Mouse (Mus musculus) heart, embryonic 13.5 days (tissue): ENCODE measurements around the gene Mylk2. TPM values are rescaled to one million over a fixed set of nuclear protein-coding genes. Genes with fewer than 3 reads are reported as not detected.

ENCODE experiments used
- ATAC-seq: fragments of 200-750 bp; cut with Nextera tagmentation; 2 replicates; pipeline ENCODE4 v1.8.0; 2017; ENCODE audit warnings: moderate TSS enrichment; ENCODE audit not compliant: insufficient number of reproducible peaks, low FRiP score, low TSS enrichment; ENCODE audit errors: extremely low read depth
- H3K27ac ChIP-seq: fragments of 300-500 bp; sonication (generic); replicated peaks from 2 replicates; pipeline ENCODE4 v1.5.1; 2015; ENCODE audit warnings: moderate library complexity, mild to moderate bottlenecking, inconsistent platforms
- H3K27me3 ChIP-seq: fragments of 300-500 bp; sonication (generic); replicated peaks from 2 replicates; pipeline ENCODE4 v1.6.1; 2015; ENCODE audit warnings: mild to moderate bottlenecking, inconsistent platforms
- H3K36me3 ChIP-seq: fragments of 300-500 bp; sonication (generic); 2 replicates; pipeline ENCODE4 v1.6.1; 2015; ENCODE audit warnings: mild to moderate bottlenecking, inconsistent platforms
- H3K4me1 ChIP-seq: fragments of 300-500 bp; sonication (generic); 2 replicates; pipeline ENCODE4 v1.6.1; 2015; ENCODE audit warnings: inconsistent platforms
- H3K4me2 ChIP-seq: fragments of 300-500 bp; sonication (generic); 2 replicates; pipeline ENCODE4 v1.6.1; 2015; ENCODE audit warnings: inconsistent platforms, mild to moderate bottlenecking, moderate library complexity
- H3K4me3 ChIP-seq: fragments of 300-500 bp; sonication (generic); 2 replicates; pipeline ENCODE4 v1.5.1; 2015; ENCODE audit warnings: moderate library complexity, mild to moderate bottlenecking, inconsistent platforms
- H3K9ac ChIP-seq: fragments of 300-500 bp; sonication (generic); 2 replicates; pipeline ENCODE4 v1.6.1; 2015; ENCODE audit warnings: inconsistent platforms, mild to moderate bottlenecking, moderate library complexity
- H3K9me3 ChIP-seq: fragments of 300-500 bp; sonication (generic); 2 replicates; pipeline ENCODE4 v1.6.1; 2016; ENCODE audit warnings: inconsistent platforms
- WGBS: fragments of 180-500 bp; shearing (Covaris S2); methylation state at CpG from one replicate; pipeline ENCODE4 v1.1.7; 2015; ENCODE audit warnings: mixed read lengths; 5-methylcytosine and 5-hydroxymethylcytosine counted together
- polyA plus RNA-seq: library from polyadenylated mRNA; unstranded; fragments of >200 nt; fragmentation: Nextera tagmentation; extraction: Ambion mirVana; gene quantifications from 2 replicates; pipeline ENCODE4 v1.2.1, GENCODE M21; 2015

Gene Mylk2
- polyA plus RNA-seq, 1 experiment from 2014 or later: 0.29 TPM

- H3K4me3 ChIP-seq: no peak overlapping the region
- H3K4me1 ChIP-seq: peaks cover 90% of the 10 kb centered on the region
- no peaks in the 10 kb centered on the region for H3K36me3 ChIP-seq
- no peaks in the 10 kb centered on the region for H3K9me3 ChIP-seq
- H3K9ac ChIP-seq: peak overlapping the region; percentile 37; the same call in 1 of the 2 replicates
- ATAC-seq: no peak
- H3K27ac ChIP-seq: peak overlapping the region; percentile 61
- peaks cover 15% of the 10 kb centered on the region; the same call in 1 of the 2 replicates for H3K27me3 ChIP-seq
- H3K4me2 ChIP-seq: no peak overlapping the region
- WGBS: 42% methylated on average over 14 of the region's 14 CpGs
These were observed 17.3 kb downstream of the Mylk2 start for GRCm38 (mm10) chr2:152928219-152928987.

DNA sequence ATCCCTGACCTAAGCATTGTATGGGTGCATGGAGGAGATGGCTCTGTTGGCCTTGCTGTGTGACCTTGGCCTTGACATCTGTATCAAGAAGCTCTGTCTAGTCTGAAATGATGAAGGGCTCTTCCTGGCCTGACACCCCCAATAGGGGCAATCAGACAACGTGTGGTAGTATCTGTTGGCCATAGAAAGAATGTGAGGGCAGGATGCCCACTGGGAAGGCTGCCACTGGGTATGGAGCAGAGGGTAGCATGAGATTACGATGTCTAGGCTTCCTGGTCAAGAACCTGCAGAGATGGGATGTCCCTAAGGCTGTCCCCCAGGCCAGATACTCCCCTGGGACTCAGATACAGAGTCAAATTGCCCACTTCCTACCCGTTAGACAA, 17.8 kb downstream of the Mylk2 start:
- peak overlapping the region; percentile 61 for H3K27ac ChIP-seq
- peaks cover 18% of the 10 kb centered on the region for H3K27me3 ChIP-seq
- H3K4me3 ChIP-seq: no peak overlapping the region
- H3K9me3 ChIP-seq: no peaks in the 10 kb centered on the region
- 45% methylated on average over 3 of the region's 3 CpGs for WGBS
- no peak overlapping the region for H3K4me2 ChIP-seq
- H3K4me1 ChIP-seq: peaks cover 91% of the 10 kb centered on the region
- H3K9ac ChIP-seq: no peak overlapping the region
- H3K36me3 ChIP-seq: no peaks in the 10 kb centered on the region
- no peak for ATAC-seq

DNA sequence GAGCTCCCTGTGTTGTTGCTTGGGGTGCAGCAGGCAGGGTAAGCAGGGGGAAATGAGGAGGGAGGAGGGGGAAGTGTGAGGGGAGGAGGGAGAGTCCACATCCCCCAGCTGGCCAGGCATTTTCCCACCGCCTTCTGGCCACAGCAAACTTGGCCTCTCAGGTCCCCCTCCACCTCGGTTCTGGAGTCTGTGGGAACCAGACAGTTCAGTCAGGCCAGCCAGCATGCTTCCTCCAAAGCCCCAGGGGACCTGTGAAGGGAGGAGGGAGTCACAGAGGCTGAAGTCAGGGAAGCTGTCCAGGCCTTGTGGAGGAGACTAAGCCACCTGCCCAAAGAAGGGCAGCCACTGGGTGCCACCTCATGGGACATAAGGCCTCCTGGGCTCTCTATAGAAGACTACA, 19.1 kb downstream of the Mylk2 start:
- Histone ChIP-seq H3K4me2 (peak overlapping the region; percentile 34), H3K27me3 (peaks cover 27% of the 10 kb centered on the region), H3K27ac (peak overlapping the region; percentile 61), H3K4me3 (no peak overlapping the region), H3K9ac (no peak overlapping the region), H3K4me1 (peaks cover 79% of the 10 kb centered on the region), H3K36me3 (no peaks in the 10 kb centered on the region), H3K9me3 (no peaks in the 10 kb centered on the region)
- ATAC-seq: no peak
- WGBS: 20% methylated on average over 2 of the region's 2 CpGs

DNA sequence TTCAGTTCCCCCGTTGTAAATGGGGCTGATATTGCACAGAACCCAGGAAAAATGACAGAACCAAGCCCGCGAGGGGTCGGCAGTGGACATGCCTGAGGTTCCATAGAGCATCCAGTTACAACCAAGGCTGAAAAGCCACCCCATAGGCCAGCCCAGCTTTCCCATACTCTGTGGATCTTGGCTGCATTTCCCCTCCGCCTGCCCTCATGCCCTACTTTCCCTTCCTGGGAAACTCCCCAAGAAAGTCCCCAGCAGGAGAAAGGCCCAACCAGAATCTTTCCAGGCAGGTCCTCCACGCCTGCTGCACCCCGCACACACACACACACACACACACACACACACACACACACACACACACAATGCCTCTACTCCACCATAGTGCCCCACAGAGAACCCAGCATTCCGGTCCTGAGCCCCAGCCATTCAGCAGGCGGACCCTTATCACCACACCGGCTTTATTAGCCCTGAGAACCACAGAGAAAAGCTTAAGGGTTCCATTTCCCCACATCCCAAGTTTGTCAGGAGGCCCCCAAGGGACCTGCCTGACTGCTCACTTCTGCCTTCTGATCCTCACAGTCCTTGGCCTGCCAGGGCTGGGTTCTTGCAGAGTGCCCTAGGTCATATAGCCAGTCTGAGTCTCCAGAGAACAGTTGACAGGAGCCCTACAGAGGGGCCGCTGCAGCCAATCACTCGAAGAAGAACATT, 20.5 kb downstream of the Mylk2 start:
- 57% methylated on average over 11 of the region's 12 CpGs for WGBS

GRCm38 (mm10) chr2:152933048-152933447, 21.9 kb downstream of the Mylk2 start, which contains the start of gene Foxs1:
Foxs1 (minus strand) TSS chr2:152933208.
- H3K27me3 ChIP-seq: peaks cover 50% of the 10 kb centered on the region
- 14% methylated on average over 7 of the region's 9 CpGs for WGBS
- peak within 1 kb of the TSS; percentile 61 for H3K27ac ChIP-seq
- no peak for ATAC-seq
- H3K9ac ChIP-seq: peak within 1 kb of the TSS; percentile 45
- H3K9me3 ChIP-seq: no peaks in the 10 kb centered on the region
- H3K36me3 ChIP-seq: no peaks in the 10 kb centered on the region
- peaks cover 51% of the 10 kb centered on the region for H3K4me1 ChIP-seq
- H3K4me2 ChIP-seq: peak within 1 kb of the TSS; percentile 35
- H3K4me3 ChIP-seq: peak within 1 kb of the TSS; percentile 28

More for the DNA sequence above, 20.5 kb downstream of the Mylk2 start:
- peak overlapping the region; percentile 28 for H3K4me3 ChIP-seq
- H3K4me2 ChIP-seq: peak overlapping the region; percentile 35
- H3K4me1 ChIP-seq: peaks cover 66% of the 10 kb centered on the region
- H3K9ac ChIP-seq: peak overlapping the region; percentile 45
- H3K27ac ChIP-seq: peak overlapping the region; percentile 61
- no peaks in the 10 kb centered on the region for H3K9me3 ChIP-seq
- ATAC-seq: no peak
- H3K27me3 ChIP-seq: peaks cover 41% of the 10 kb centered on the region
- no peaks in the 10 kb centered on the region for H3K36me3 ChIP-seq

DNA sequence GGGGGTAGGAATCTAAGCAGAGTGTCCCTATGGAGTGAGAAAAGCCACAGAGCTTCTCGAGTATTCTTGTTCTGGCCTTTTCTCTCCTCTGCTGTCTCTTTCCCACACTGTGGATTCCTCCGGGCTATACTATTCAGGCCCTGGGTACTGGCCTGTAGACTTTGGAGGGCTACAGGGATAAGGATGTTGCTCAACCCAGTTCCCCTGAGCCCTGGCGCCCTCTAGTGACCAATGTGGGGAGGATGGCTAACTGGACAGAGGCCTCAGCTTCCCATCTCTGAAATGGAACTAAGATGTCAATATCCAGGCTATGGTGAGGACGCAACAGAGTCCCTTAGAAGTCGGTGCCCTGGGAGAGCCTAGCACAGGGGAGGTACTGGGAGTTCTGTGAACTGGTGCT, 22.5 kb downstream of the Mylk2 start:
- H3K9ac ChIP-seq: peak overlapping the region; percentile 10; the same call in 1 of the 2 replicates
- H3K9me3 ChIP-seq: no peaks in the 10 kb centered on the region
- H3K4me2 ChIP-seq: no peak overlapping the region
- WGBS: 24% methylated on average over 5 of the region's 5 CpGs
- no peak for ATAC-seq
- H3K27ac ChIP-seq: peak overlapping the region; percentile 36
- H3K4me3 ChIP-seq: no peak overlapping the region
- H3K27me3 ChIP-seq: peaks cover 56% of the 10 kb centered on the region
- H3K4me1 ChIP-seq: peaks cover 46% of the 10 kb centered on the region
- no peaks in the 10 kb centered on the region for H3K36me3 ChIP-seq

DNA sequence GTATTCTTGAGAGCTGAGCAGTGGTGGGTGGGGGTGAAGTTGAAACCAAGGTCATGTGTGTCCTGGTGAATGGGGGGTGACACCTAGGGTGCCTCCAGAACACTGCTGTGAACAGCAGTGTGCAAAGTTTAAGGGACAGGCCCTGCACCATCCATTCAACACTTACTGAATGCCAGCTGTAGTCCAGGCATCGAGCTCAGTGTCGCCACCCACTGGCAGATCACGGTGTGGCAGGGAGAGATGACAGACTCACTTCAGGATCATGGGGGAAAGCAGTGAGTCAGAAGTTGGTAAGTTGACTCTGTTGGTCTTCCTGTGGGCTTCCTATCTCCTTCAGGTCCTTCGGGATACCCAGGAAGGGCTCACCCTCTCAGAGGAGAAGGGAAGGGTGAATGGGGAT, 28.7 kb downstream of the Mylk2 start:
- Histone ChIP-seq H3K27ac (no peak overlapping the region), H3K27me3 (peaks cover 94% of the 10 kb centered on the region), H3K9ac (no peak overlapping the region), H3K4me3 (no peak overlapping the region), H3K9me3 (no peaks in the 10 kb centered on the region), H3K4me2 (no peak overlapping the region), H3K4me1 (peaks cover 15% of the 10 kb centered on the region), H3K36me3 (no peaks in the 10 kb centered on the region)
- ATAC-seq: no peak
- WGBS: 9% methylated on average over 4 of the region's 4 CpGs

GRCm38 (mm10) chr2:152941106-152941505, 30.0 kb downstream of the Mylk2 start:
- H3K4me3 ChIP-seq: no peak overlapping the region
- peaks cover 94% of the 10 kb centered on the region for H3K27me3 ChIP-seq
- H3K36me3 ChIP-seq: no peaks in the 10 kb centered on the region
- peaks cover 15% of the 10 kb centered on the region for H3K4me1 ChIP-seq
- H3K9ac ChIP-seq: no peak overlapping the region
- no peak overlapping the region for H3K4me2 ChIP-seq
- no peak for ATAC-seq
- 72% methylated on average over 6 of the region's 6 CpGs for WGBS
- no peak overlapping the region for H3K27ac ChIP-seq
- no peaks in the 10 kb centered on the region for H3K9me3 ChIP-seq

DNA sequence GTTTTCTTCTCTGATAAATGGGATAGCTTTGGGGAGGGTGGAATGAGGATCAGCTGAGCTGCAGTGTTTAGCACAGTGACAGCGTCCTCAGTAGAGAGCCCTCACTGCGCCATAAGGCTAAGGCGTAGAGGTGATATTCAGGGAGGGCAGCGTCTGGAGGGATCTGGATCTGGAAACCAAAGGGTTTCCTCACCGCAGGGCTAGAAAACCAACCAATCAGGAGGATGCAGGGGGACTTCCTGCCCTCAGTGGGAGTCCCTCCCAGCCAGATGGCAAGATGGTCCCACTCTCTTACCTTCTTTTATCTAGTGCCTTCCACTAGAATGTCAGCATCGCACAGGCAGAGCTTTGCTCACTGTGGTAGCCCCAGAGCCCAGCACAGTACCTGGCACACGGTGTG, 30.6 kb downstream of the Mylk2 start:
- ATAC-seq: no peak
- no peak overlapping the region for H3K9ac ChIP-seq
- WGBS: 18% methylated on average over 7 of the region's 7 CpGs
- peaks cover 15% of the 10 kb centered on the region for H3K4me1 ChIP-seq
- no peaks in the 10 kb centered on the region for H3K36me3 ChIP-seq
- no peak overlapping the region for H3K4me2 ChIP-seq
- peaks cover 94% of the 10 kb centered on the region for H3K27me3 ChIP-seq
- H3K9me3 ChIP-seq: no peaks in the 10 kb centered on the region
- no peak overlapping the region for H3K27ac ChIP-seq
- H3K4me3 ChIP-seq: no peak overlapping the region

DNA sequence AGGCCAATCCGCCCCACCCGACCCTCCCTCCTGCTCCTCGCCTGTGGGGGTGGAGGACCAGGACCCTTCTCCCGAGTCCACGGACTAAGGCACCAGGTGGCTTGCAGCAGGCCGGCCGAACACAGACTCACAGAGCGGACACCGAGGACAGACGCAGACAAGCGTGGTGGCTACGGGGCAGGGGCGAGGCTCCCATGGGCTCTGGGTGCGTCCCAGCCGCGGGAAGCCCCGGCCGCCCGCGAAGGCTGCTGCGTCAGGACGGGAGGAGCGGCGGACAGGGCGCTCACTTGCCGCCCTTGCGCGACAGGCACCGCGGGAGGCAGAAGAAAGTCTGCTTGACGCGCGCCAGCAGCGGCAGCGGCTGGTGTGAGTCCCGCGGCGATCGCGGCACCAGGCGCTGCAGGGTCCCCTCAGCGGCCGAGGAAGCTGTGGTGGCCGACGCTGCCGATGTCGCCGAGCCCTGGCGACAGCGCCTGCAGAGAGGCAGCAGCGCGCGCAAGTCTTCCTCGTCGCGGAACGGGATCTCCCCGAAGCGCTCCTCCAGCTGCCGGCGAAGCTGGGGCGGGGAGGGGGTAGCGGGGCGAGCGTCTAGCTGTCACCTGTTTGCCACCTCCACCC, 31.9 kb downstream of the Mylk2 start:
- no peaks in the 10 kb centered on the region for H3K36me3 ChIP-seq
- H3K9ac ChIP-seq: peak overlapping the region; percentile 74
- H3K4me2 ChIP-seq: peak overlapping the region; percentile 93
- H3K4me3 ChIP-seq: peak overlapping the region; percentile 57
- H3K9me3 ChIP-seq: no peaks in the 10 kb centered on the region
- H3K27me3 ChIP-seq: peaks cover 99% of the 10 kb centered on the region
- H3K4me1 ChIP-seq: peaks cover 15% of the 10 kb centered on the region
- no peak for ATAC-seq
- 1% methylated on average over 64 of the region's 65 CpGs for WGBS
- H3K27ac ChIP-seq: no peak overlapping the region

- Histone ChIP-seq H3K27ac (no peak overlapping the region), H3K4me2 (peak overlapping the region; percentile 93), H3K4me1 (peaks cover 15% of the 10 kb centered on the region), H3K4me3 (peak overlapping the region; percentile 57), H3K36me3 (no peaks in the 10 kb centered on the region), H3K9me3 (no peaks in the 10 kb centered on the region), H3K9ac (peak overlapping the region; percentile 74), H3K27me3 (peaks cover 99% of the 10 kb centered on the region)
- no peak for ATAC-seq
- WGBS: 5% methylated on average over 8 of the region's 8 CpGs
These were observed 32.4 kb downstream of the Mylk2 start for GRCm38 (mm10) chr2:152943568-152943967.
